Mouse (Mus musculus): ENCODE measurements around the gene Gm5244.
A peak's percentile ranks its signal among the peaks of the same experiment; 100 is the strongest.

Gm5244 gene

DNA sequence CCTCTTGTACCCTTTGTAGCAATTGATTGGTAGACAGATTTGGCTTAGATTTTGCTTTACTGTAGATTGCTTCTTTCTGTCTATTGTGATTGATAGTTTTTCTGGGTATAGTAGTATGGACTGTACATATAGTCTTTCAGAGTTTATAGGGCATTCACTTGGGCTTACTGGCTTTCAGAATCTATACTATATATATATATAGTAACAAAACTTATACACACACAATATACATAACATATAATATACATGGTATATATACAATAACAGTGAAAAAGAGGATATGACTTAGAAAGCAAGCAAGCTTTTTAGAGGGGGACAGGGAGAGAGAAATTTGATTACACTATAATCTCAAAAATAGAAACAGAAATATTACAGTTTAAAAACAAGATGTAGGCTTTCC, at the start of gene Gm5244:
Gm5244 (plus strand) TSS at position 301 of the 400 bp plus-strand sequence.
- DNase-seq = no peak

GRCm38 (mm10) chr19:12797071-12797470, 49.4 kb upstream of the Gm5244 start:
- DNase-seq = no peak

DNA sequence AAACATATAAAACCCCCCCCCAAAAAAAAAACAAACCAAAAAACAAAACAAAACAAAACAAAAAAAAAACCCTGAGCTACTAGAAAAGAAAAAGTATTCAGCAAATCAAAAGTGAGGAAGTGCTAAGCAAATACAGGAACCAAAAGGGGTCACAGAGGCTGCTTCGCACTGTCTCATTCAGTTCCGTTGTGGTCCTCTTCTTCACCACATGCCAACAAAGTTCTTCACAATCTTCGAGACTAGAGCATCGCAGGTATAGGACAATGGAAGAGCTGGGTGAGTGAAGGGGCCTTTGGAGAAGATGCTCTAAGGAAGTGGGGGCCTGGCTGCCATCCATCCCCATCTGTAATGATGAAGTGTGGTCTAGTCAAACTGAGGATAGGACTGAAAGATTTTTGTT, 48.1 kb upstream of the Gm5244 start:
- DNase-seq = peak; percentile 31

DNA sequence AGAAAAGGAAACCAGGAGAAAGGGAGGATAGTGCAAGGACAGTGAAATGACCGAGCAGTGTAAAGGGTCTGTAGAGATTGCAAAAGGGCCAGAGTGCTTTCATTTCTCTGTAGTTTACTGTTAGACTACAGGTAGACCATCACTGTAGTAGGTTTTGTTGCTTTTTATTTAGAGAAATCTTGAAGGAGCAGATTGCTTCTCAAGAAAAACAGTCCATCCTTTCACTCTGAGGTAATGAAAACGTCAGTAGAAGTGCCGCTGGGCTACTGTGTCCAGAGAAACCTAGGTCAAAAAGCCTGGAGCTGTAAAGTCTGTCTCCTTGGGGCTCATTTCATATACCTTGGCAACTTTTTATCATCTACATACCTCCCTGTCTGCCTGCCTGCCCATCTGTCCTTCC, 47.4 kb upstream of the Gm5244 start:
- no peak for DNase-seq

GRCm38 (mm10) chr19:12800621-12801020, 45.9 kb upstream of the Gm5244 start:
- no peak for DNase-seq

- DNase-seq = no peak
Observed at GRCm38 (mm10) chr19:12801046-12801445, 45.4 kb upstream of the Gm5244 start.

DNA sequence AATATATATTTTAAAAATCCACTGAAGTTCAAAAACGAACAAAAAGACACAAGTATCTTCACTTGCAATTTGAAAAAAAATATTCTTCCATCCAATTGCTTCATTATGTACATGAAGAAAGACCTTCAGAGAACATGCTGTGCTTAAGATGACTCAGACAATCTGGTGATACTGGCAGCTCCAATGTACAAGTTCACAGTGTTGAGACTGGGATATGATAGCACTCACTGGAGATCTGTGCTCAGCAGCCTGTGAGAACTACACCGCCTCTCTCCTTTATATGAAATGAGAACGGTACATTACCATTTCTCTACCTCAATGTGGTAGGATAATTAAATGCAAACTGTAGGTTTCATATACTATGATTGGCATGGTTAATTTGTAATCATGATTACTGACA, 43.7 kb upstream of the Gm5244 start:
- DNase-seq = no peak

DNA sequence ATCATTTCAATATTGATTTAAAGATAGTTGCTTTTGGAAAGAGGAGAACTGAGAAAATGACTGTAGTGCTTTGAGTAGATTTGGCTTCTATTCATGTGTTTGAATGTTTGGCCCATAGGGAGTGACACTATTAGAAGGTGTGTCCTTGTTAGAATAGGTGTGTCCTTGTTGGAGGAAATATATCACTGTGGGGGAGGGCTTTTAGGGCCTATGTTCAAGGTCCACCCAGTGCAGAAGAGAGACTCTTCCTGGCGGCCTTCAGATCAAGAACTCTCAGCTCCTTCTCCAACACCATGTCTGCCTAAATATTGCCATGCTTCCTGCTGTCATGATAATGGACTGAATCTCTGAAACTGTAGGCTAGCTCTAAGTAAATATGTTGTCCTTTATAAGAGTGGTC, 42.2 kb upstream of the Gm5244 start:
- no peak for DNase-seq

- no peak for DNase-seq
Observed at GRCm38 (mm10) chr19:12805730-12806129, 40.8 kb upstream of the Gm5244 start.

DNA sequence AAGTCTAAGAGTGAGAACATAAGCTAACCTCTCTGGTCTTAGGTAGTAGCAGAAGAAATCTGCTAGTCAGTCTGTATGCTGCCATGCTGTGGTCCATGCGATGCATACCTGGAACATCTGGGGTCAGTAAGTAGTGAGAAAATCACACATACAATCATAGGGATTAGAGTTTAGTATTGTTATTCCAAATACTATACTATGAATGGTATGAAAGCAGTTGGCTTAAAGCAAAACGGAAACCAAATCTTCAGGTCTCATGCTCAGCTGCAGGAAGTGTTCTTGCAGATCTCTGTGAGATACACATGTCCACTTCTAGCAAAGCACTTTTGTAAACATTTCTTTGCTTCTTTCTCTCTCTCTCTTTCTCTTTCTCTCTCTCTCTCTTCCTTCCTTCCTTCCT, 40.3 kb upstream of the Gm5244 start:
- DNase-seq = no peak

GRCm38 (mm10) chr19:12812644-12813364, 33.7 kb upstream of the Gm5244 start:
- no peak for DNase-seq

GRCm38 (mm10) chr19:12813883-12814282, 32.6 kb upstream of the Gm5244 start:
- no peak for DNase-seq

GRCm38 (mm10) chr19:12818507-12818906, 28.0 kb upstream of the Gm5244 start:
- DNase-seq = no peak

- DNase-seq = no peak
Observed at GRCm38 (mm10) chr19:12820383-12820782, 26.1 kb upstream of the Gm5244 start.

DNA sequence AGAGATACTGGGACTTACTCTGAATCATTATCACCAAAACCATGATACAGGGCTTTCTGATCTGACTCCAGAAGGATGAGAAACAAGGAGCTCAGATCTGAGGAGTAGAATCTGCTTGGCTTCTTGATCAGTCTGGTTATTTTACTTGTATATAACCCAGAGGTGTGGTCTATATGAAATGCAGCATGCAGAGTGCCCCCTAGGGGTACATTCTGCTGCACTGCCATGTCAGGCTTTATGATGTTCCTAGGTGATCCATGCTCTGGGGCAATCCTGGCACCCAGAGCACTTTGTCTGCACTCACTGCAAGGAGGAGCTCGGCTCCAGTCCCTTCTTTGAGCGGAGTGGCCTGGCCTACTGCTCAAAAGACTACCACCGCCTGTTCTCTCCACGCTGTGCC, 21.9 kb upstream of the Gm5244 start:
- DNase-seq = no peak

DNA sequence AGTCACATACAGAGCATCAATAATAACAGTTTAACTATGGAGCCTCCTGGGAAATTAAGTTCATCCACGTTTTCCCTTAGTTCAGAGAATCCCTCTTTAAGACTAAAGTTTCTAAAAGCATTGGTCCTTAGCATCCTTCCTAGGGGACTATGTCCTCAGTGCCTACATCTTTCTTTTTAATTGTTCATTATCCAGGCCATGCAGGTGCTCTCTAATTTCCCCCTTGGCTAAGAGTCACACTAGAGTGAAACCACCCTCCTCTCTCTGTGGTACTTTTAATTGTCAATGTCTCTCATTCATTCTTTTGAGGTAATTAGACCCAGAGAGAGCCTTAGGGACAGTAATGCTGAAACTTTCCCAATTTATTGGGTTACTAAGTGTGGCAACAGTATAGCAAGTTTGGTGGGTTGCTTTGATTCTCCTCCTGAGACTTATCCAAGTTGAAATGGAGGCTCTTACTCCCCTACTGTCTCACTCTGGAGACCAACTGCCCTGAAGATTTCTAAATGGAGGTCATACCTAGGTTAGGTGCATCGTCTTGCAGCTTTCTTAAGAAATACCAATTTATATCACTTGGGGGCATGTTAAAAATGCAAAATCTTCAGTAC, 15.6 kb upstream of the Gm5244 start:
- no peak for DNase-seq

- DNase-seq = no peak
Observed at GRCm38 (mm10) chr19:12831559-12831958, 14.9 kb upstream of the Gm5244 start.

- DNase-seq = no peak
Observed at GRCm38 (mm10) chr19:12833625-12834024, 12.9 kb upstream of the Gm5244 start.

DNA sequence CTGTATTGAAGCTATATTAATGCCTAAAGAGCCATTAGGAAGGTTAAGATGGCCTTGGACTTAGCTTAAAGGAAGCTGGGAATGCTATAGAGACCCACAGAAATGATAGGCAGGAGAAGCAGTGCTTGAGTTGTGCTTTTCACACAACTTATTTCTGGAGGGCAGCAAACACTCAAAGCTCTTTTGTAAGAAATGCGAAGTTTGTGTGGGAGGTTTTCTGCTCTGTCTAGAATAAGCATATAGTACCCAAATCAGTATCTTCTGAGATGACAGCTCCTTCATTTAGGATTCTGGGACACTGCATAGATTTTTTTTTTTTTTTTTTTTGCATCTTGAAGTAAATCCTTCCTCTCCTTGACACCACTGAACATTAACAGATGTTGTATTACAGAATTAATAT, 8.0 kb upstream of the Gm5244 start:
- no peak for DNase-seq

DNA sequence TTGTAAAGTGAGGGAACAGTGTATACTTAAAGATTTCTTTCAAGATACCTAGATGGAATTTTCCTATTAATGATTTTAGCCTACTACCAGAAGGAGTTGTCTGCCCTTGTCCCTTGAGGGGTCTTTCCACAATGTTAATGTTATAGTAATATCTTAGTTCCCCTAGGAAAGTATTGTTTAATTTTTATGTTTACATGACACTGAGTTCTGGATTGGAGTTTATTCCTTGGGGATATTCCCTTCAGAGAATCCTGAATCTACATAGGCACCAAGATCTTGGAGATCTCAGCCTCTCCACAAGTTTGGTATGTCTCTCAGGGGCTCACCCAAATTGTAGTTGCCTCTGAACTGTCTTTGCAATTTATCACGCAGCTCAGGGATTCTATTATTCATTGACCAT, 10.5 kb downstream of the Gm5244 start, which contains the start of gene Olfr1444:
Olfr1444 (plus strand) TSS at position 301 of the 400 bp plus-strand sequence.
- no peak for DNase-seq

GRCm38 (mm10) chr19:12883555-12883954, 37.1 kb downstream of the Gm5244 start, which contains the start of gene Olfr1445:
TSS of gene Olfr1445 (plus strand) at chr19:12883855.
- DNase-seq = no peak

GRCm38 (mm10) chr19:12893424-12893823, 46.9 kb downstream of the Gm5244 start, which contains the start of gene Olfr1446:
TSS of gene Olfr1446 (minus strand) at chr19:12893524.
- no peak for DNase-seq

Data from cerebellum, adult 11-12 months (tissue).